Mouse (Mus musculus) MEL (cell line): Measurements from ENCODE around the gene Tsc22d1.

ENCODE experiments used
- CHD2 ChIP-seq: IDR thresholded peaks from 2 replicates; pipeline ENCODE4 v1.6.1; 2011; ENCODE audit warnings: low read length, improper control_type of control experiment
- CTCF ChIP-seq, 3 experiments: IDR thresholded peaks in 2 of 3; conservative IDR thresholded peaks in 1 of 3; 2 replicates each; pipeline ENCODE4 v1.5.1; 2011 to 2012; ENCODE audit warnings: low read length in 3 of 3, low read depth in 2 of 3, mild to moderate bottlenecking in 2 of 3, improper control_type of control experiment in 1 of 3, inconsistent platforms in 1 of 3, mixed read lengths in 1 of 3, moderate library complexity in 1 of 3; ENCODE audit not compliant: control insufficient read depth in 1 of 3, insufficient read depth in 1 of 3, poor library complexity in 1 of 3, severe bottlenecking in 1 of 3
- EP300 ChIP-seq, 2 experiments: IDR thresholded peaks; 2 replicates each; pipeline ENCODE4 v1.6.1; 2011; ENCODE audit warnings: improper control_type of control experiment in 2 of 2, low read length in 2 of 2, low read depth in 1 of 2, mild to moderate bottlenecking in 1 of 2
- GATA1 ChIP-seq: IDR thresholded peaks from 2 replicates; pipeline ENCODE4 v1.6.1; 2011; ENCODE audit warnings: low read depth, low read length, improper control_type of control experiment
- KAT2A ChIP-seq: conservative IDR thresholded peaks from 2 replicates; pipeline ENCODE4 v1.6.1; 2012; ENCODE audit warnings: low read depth, low read length, improper control_type of control experiment, inconsistent platforms
- MAFK ChIP-seq: IDR thresholded peaks from 2 replicates; pipeline ENCODE4 v1.6.1; 2011; ENCODE audit warnings: low read depth, mild to moderate bottlenecking, low read length, improper control_type of control experiment, borderline replicate concordance
- NELFE ChIP-seq: IDR thresholded peaks from 2 replicates; pipeline ENCODE4 v1.6.1; 2011; ENCODE audit warnings: low read depth, low read length, improper control_type of control experiment
- POLR2A ChIP-seq, 2 experiments: IDR thresholded peaks; 2 replicates each; pipeline ENCODE4 v1.6.1; 2011 to 2012; ENCODE audit warnings: low read length in 2 of 2, mild to moderate bottlenecking in 2 of 2, control low read depth in 1 of 2, improper control_type of control experiment in 1 of 2, low read depth in 1 of 2, moderate library complexity in 1 of 2; ENCODE audit not compliant: control insufficient read depth in 1 of 2, insufficient read depth in 1 of 2, poor library complexity in 1 of 2
- RAD21 ChIP-seq: IDR thresholded peaks from 2 replicates; pipeline ENCODE4 v1.6.1; 2011; ENCODE audit warnings: mild to moderate bottlenecking, low read depth, low read length, improper control_type of control experiment
- TAL1 ChIP-seq: IDR thresholded peaks from 2 replicates; pipeline ENCODE4 v1.6.1; 2012; ENCODE audit warnings: mild to moderate bottlenecking, inconsistent platforms, low read length, moderate library complexity, mixed read lengths
- TBP ChIP-seq: IDR thresholded peaks from 2 replicates; pipeline ENCODE4 v1.8.0; 2011; ENCODE audit warnings: low read depth, low read length, improper control_type of control experiment
- UBTF ChIP-seq: IDR thresholded peaks from 2 replicates; pipeline ENCODE4 v1.6.1; 2012; ENCODE audit warnings: low read depth, mild to moderate bottlenecking, inconsistent platforms, low read length, improper control_type of control experiment, moderate library complexity, borderline replicate concordance; ENCODE audit not compliant: insufficient read depth
- USF1 ChIP-seq: IDR thresholded peaks from 2 replicates; pipeline ENCODE4 v1.6.1; 2014; ENCODE audit warnings: low read depth, mild to moderate bottlenecking, inconsistent platforms, low read length, improper control_type of control experiment, moderate library complexity
- ZC3H11A ChIP-seq: IDR thresholded peaks from 2 replicates; pipeline ENCODE4 v1.6.1; 2012; ENCODE audit warnings: low read depth, mild to moderate bottlenecking, inconsistent platforms, low read length, improper control_type of control experiment

DNA sequence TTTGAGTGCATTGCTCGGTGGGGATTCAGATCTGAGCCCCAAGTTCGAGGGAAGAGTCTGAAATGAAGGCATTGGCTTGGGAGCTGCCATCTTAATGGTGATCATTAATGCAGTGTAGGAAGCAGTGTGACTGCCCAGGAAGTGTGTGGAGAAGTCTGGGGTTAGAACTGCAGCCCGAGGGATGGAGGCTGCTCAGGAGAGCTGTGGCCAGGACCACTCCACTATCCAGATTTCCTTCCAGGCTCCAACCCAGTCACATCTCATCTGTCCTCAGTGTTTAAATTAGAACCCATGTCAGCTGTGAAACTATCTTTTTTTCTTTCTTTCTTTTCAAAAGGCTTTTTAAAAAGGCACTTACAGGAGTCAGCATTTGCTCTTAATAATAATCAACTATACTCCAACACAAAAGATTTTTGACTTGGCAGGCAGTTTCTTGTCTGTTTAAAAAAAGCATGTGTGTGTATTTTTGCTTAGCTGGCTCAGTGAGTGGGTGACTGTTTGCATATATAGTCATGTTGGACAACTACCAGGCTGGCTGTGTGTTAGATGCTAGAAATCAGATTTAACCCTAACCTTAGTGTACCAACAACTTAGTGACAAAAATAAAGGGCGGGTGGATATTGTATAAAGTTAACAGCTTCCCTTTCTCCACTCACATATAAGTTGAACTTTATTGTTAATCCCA lies 48.8 kb downstream of the Tsc22d1 start:
- TF ChIP-seq CTCF (IDR thresholded peaks at IDR 0.05 in 2 of 3, conservative IDR thresholded peaks at IDR 0.05 in 1 of 3; ENCODE audit: control insufficient read depth in 1 of 3, insufficient read depth in 1 of 3, low read depth in 2 of 3, low read length in 3 of 3, poor library complexity in 1 of 3, severe bottlenecking in 1 of 3) (no peak), ZC3H11A (no peak), GATA1 (no peak), UBTF (no peak), EP300 (IDR thresholded peaks at IDR 0.05; ENCODE audit: low read depth in 1 of 2, low read length in 2 of 2) (no peak), MAFK (no peak), POLR2A (IDR thresholded peaks at IDR 0.05; ENCODE audit: control insufficient read depth in 1 of 2, insufficient read depth in 1 of 2, low read depth in 1 of 2, low read length in 2 of 2, poor library complexity in 1 of 2) (no peak), NELFE (no peak), KAT2A (no peak), CHD2 (no peak), RAD21 (no peak), USF1 (no peak), TAL1 (no peak), TBP (no peak)
